Mouse (Mus musculus) layer of hippocampus, postnatal 10 days (tissue): Measurements from ENCODE around the gene Olfr15. TPM values are rescaled to one million over a fixed set of nuclear protein-coding genes. Genes with fewer than 3 reads are reported as not detected.
"Not testable (repeated sequence)": the region's sequence is repeated elsewhere in the genome, so short reads cannot be mapped to it uniquely, and the experiment has no call there.

Experiments used
- DNase-seq, 2 experiments: peaks; one replicate each; pipeline ENCODE4 v3.0.0; 2021; ENCODE audit warnings: low spot score in 2 of 2
- long read RNA-seq: library from polyadenylated mRNA; stranded (forward); transcript quantifications from one replicate; pipeline ENCODE4 v2.0.0, GENCODE M21; 2023
- total RNA-seq, 2 experiments: library from RNA; stranded (reverse); gene quantifications; 2 replicates each; pipeline ENCODE4 v1.2.3; 2021

Olfr15 gene
- total RNA-seq, result not detected
- long read RNA-seq, result 0 reads

GRCm38 (mm10) chr16:3830588-3831109 is at the start of gene Olfr15:
Gene Olfr15 (plus strand): TSS chr16:3830878.
- no peak for DNase-seq

GRCm38 (mm10) chr16:3781237-3781636 is 49.4 kb upstream of the Olfr15 start:
- no peak for DNase-seq

GRCm38 (mm10) chr16:3788394-3788793 is 42.3 kb upstream of the Olfr15 start:
- DNase-seq, result no peak

GRCm38 (mm10) chr16:3808176-3808575 is 22.5 kb upstream of the Olfr15 start:
- DNase-seq, result no peak

GRCm38 (mm10) chr16:3814667-3815066 is 16.0 kb upstream of the Olfr15 start:
- DNase-seq, result not testable (repeated sequence)

- DNase-seq, result no peak
Observed at GRCm38 (mm10) chr16:3820202-3820601, 10.5 kb upstream of the Olfr15 start.

GRCm38 (mm10) chr16:3828021-3828420 is 2.7 kb upstream of the Olfr15 start:
- no peak for DNase-seq

- no peak for DNase-seq
Observed at GRCm38 (mm10) chr16:3829727-3830126, 951 bp upstream of the Olfr15 start.

- DNase-seq, result no peak
Observed at GRCm38 (mm10) chr16:3835461-3835860, 4.8 kb downstream of the Olfr15 start.

- DNase-seq, result peak; percentile 24 to 39
Observed at GRCm38 (mm10) chr16:3839157-3839885, 8.6 kb downstream of the Olfr15 start.

- DNase-seq, result no peak
Observed at GRCm38 (mm10) chr16:3842989-3843388, 12.3 kb downstream of the Olfr15 start.

GRCm38 (mm10) chr16:3843796-3844195 is 13.1 kb downstream of the Olfr15 start:
- no peak for DNase-seq

GRCm38 (mm10) chr16:3846711-3847518 is 16.2 kb downstream of the Olfr15 start, which contains the start of gene Zfp174:
Gene Zfp174 (plus strand): TSS chr16:3847268.
- peak; percentile 85 to 90 for DNase-seq

- DNase-seq, result no peak
Observed at GRCm38 (mm10) chr16:3847871-3848270, 17.2 kb downstream of the Olfr15 start.

- DNase-seq, result no peak
Observed at GRCm38 (mm10) chr16:3848416-3848815, 17.7 kb downstream of the Olfr15 start.

- not testable (repeated sequence) for DNase-seq
Observed at GRCm38 (mm10) chr16:3851301-3851700, 20.6 kb downstream of the Olfr15 start.

GRCm38 (mm10) chr16:3852586-3852985 is 21.9 kb downstream of the Olfr15 start:
- DNase-seq, result no peak

GRCm38 (mm10) chr16:3854437-3855182 is 23.9 kb downstream of the Olfr15 start:
- DNase-seq, result no peak

GRCm38 (mm10) chr16:3855776-3856175 is 25.1 kb downstream of the Olfr15 start:
- DNase-seq, result no peak

GRCm38 (mm10) chr16:3859254-3859653 is 28.6 kb downstream of the Olfr15 start:
- DNase-seq, result no peak

GRCm38 (mm10) chr16:3871815-3872214 is 41.1 kb downstream of the Olfr15 start:
- DNase-seq, result no peak
